Mouse (Mus musculus): ENCODE measurements around the gene Abcg3. TPM values are rescaled to one million over a fixed set of nuclear protein-coding genes. Genes with fewer than 3 reads are reported as not detected.

Abcg3 gene
- polyA plus RNA-seq, 1 experiment from 2014 or later, result 0.37 TPM

Other genes starting within 250 kb of the Abcg3 start
- 1.8 and 2.7 TPM in 2 replicates for gene Zfp951, start 122.6 kb downstream of the Abcg3 start, polyA plus RNA-seq (2016; fragmentation: Nextera tagmentation; extraction: Ambion mirVana)
- 0.78 and 0.80 TPM in 2 replicates for gene Gbp9, start 156.8 kb upstream of the Abcg3 start, polyA plus RNA-seq (2016; fragmentation: Nextera tagmentation; extraction: Ambion mirVana)
- 0.33 and 0.62 TPM in 2 replicates for gene Gbp8, start 156.8 kb upstream of the Abcg3 start, polyA plus RNA-seq (2016; fragmentation: Nextera tagmentation; extraction: Ambion mirVana)
- gene Gbp4, start 156.9 kb upstream of the Abcg3 start, polyA plus RNA-seq (2016; fragmentation: Nextera tagmentation; extraction: Ambion mirVana), result 0.24 and 0.31 TPM in 2 replicates

All from hindbrain, embryonic 10.5 days (tissue).